Mouse (Mus musculus) fat pad, adult 2 months (tissue): ENCODE data around the gene Suox.
"Not testable (repeated sequence)": the region's sequence is repeated elsewhere in the genome, so short reads cannot be mapped to it uniquely, and the experiment has no call there.

ENCODE experiments used
- DNase-seq: peaks from one replicate; pipeline ENCODE4 v3.0.0-alpha.2; 2011; ENCODE audit warnings: low read depth, low spot score; ENCODE audit errors: extremely low read depth

The Suox gene

DNA sequence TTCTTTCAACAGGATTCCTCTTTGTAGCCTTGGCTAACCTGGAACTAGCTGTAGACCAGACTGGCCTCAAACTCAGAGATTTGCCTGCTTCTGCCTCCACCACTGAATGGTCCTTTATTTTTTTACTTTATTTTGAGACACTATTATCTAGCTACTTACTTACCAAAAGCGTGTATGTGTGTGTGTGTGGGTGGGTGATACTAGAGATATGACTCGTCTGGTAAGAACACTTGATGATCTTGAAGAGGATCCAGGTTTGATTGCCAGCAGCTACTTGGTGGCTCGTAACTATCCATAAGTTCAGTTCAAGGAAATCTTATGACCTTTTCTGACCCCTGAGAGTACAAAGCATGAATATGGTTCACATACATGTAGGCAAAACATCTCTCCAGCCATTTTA is 8.6 kb downstream of the Suox start:
- no peak for DNase-seq

GRCm38 (mm10) chr10:128664808-128665207 is 9.1 kb downstream of the Suox start:
- no peak for DNase-seq

DNA sequence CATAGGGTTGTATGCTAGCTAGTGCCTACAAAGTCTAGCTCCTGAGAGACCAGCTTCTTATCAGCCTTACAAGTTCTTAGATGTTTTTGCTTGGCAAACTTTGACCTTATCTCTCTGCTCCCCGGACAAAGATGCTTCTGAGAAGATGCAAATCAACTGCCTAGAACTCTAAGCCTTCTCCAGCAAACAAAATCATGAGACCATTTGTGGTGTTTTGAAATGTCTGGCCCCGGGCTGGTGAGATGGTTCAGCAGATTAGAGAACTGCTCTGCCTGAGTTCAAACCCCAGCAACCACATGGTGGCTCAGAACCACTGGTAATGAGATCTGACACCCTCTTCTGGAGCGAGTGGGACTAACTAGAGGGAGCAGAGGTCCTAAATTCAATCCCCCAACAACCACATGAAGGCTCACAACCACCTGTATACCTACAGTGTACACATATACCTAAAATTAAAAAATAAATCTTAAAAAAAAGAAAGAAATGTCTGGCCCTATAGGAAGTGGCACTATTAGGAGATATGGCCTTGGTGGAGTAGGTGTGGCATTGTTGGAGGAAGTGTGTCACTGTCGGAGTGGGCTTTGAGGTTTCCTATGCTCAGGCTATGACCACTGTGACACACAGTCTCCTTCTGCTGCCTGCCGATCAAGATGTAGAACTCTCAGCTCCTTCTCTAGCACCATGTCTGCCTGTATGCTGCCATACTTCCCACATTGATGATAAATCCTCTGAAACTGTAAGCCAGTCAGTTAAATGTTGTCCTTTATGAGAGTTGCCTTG is 10.2 kb downstream of the Suox start:
- DNase-seq = no peak

DNA sequence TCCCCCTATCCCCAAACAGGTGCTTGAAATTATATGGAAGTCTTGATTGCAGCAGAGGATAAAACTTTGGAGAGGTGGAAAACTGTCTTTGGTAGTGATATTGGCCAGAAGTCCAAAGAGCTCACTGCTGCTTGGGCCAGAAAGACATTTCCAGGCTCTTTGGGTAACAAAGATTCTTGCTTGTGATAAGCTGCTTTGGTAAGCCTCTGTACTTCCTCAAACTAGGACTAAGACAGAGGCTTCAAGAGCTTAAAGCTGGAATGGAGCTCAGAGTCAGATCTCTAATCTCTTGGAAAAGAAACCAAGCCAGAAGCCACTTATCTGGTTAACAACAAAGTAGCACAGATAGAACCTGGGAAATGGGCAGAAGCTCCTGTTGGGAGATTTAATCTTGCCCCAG is 11.4 kb downstream of the Suox start:
- DNase-seq = no peak

- no peak for DNase-seq
Measured at GRCm38 (mm10) chr10:128659490-128659889, 14.4 kb downstream of the Suox start.

DNA sequence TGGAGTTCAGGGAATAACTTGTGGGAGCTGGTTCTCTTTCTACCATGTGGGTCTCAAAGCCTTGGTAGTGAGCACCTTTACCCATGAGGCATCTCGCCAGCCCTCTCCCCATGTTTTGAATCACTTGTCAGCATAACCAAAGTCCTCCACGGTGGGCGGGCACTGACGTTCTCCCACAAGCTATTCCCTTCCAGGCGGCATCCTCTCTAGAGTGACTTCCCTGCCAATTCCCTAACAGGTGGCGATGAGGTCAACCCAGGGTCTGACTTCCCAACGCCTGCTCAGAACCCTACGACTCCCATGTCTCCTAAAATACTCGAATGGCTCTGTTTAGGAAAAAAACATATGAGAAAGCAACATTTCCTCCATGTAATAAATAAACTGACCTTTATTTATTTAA is 16.0 kb downstream of the Suox start:
- no peak for DNase-seq

DNA sequence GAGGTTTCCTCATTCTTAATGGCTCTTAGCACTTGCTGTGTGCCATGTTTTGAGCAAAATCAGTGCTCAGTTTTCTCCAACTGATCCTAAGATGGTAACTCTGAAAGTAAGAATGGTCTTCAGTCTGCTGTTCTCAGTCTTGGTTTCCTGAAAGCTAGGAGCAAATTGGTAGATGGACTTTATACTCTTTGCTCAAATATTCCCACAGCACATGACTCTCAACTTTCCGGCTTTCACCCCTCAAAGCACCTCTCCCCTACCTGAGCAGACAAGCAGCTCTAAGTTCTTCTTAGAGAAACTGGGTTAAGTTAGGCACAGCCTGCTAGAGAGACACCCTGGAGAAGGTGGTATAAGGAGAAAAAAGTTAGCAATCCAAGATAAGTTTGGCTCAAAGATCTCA is 17.1 kb downstream of the Suox start:
- no peak for DNase-seq

DNA sequence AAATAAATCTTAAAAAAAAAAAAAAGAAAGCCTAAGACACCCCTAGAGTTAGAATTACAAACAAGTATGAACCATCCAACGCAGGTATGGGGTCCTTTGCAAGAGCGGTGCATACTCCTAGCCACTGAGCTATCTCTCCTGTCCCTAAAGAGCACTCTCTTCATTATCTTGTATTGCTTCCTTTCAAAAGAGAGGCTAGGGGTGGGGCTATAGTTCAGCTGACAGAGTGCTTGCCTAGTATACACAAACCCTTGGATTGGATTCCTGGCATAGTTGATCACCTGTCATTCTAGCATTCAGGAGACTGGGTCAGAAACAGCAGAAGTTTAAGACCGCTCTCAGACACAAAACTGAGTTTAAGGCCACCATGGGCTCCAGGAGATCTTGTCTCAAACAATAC is 18.6 kb downstream of the Suox start:
- no peak for DNase-seq

GRCm38 (mm10) chr10:128653866-128654265 is 20.0 kb downstream of the Suox start:
- DNase-seq = no peak

DNA sequence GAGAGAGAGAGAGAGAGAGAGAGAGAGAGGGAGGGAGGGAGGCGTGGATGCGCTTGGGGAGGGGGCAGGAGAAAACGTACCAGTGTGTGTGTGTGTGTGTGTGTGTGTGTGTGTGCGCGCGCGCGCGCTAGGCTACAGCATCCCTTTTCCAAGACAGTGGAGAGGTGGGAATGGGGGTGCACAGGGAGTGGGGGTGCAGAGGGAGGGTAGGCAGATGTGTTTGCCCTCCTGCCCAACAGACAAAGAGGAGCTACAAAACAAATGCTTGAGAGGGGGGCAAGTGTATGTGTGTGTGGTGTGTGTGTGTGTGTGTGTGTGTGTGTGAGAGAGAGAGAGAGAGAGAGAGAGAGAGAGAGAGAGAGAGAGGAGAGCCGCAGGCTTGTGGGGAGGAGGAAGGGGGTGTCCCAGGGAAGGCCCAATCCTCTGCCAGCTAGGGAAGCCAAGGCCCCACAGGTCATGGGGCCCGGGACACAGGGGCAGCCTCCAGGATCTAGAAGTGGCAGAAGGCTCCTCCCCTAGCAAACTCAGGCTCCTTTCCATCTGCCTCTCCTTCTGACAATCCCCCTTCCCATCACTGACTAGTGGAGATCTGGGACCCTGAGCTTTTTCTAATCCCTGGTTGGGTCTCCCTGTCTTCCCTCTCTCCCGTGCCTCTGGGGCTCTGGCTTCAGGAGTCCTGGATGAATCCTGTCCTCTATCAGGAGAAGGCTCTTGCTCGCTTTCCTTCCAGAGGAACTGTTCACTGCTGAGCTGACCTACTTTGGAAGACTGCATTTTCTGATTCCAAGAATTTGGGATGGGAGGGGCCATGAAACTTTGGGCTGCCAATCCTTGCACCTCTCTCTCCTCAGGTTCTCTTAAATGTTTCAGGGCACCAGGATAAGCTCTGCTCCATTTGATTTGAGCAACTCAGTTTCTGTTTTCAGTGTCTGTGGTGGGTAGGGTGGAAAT is 27.5 kb downstream of the Suox start:
- DNase-seq = no peak

DNA sequence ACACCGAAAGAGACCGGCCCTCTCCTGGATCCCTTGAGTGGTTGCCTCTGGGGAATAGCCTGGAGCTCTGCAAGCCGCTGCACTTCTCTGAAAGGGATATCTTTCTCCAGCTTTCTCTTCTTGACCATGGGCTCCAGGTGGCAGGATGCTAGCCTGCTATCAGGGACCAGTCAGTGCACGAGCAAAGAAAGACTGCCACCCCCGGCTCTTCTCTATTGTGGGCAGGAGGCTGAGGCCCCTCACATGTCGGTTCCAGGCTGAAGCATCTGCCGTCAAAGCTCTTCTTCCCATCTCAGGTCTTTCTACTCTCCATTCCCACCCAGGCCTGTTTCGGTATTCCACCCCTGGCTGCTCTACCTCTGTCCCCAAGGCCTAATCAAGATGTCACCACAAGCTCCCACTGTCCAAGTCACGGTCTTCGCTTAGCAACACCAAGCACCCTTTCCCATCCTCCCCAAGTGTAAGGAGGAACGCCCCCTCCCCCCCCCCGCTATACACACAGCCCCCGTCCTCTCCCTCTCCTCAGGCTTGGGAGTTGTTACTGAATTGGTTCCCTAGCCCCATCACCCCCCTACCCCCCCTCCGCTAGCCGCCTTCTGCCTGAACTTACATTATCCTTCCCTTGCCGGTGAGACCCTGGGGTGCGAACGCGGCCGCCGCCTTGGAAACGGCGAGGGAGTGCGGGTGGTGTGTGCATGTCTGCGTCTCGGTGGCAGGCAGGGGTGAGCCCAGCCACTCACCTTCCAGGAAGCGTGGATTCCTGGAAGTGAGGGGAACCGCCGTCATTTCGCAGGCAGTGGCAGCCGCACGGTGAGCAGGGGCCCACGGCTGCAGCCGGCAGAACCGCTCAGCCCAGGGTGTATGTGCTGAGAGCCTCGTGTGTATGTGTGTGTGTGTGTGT is 28.5 kb downstream of the Suox start, which contains the start of gene Ikzf4:
Gene Ikzf4, minus strand, starts transcription at position 881 of the 901 bp plus-strand sequence.
- no peak for DNase-seq

- DNase-seq = no peak
Measured at GRCm38 (mm10) chr10:128642749-128643148, 31.1 kb downstream of the Suox start.

DNA sequence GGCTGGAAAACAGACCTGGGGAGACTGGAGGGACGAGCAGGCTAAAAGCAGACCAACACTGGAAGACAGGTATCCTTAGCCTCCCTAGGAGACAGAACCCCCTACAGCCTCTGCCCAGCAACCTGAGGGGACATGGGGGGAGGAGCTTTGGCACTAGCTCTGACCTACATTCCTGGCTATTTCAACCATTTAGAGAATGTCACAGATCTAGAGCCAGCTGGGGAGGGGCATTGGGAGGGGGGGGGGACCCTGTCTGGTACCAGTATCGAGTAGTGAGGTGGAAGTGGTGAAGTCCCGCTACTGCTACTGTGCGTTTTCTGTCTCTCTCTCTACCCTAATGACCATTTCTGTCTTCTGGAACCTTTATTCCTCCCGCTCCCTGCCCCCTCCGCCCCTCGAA is 32.0 kb downstream of the Suox start:
- no peak for DNase-seq

DNA sequence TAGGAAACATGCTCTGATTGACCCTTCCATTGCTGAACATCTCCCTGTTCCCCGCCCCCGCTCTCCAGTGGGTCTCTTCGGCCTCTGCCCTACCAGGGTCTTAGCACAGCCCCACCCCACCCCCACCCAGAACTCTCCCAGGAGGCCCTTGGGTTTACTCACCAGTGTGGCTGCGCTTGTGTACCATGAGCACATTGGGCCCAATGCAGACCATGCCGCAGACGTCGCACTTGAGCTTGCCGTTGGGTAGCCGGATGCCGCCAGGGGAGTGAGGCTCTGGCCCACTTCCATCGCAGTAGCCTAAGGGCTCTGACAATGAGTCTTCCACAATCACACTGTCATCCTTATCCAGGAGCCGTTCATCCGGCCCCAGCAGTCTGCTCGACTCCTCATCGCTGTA is 33.0 kb downstream of the Suox start:
- no peak for DNase-seq

DNA sequence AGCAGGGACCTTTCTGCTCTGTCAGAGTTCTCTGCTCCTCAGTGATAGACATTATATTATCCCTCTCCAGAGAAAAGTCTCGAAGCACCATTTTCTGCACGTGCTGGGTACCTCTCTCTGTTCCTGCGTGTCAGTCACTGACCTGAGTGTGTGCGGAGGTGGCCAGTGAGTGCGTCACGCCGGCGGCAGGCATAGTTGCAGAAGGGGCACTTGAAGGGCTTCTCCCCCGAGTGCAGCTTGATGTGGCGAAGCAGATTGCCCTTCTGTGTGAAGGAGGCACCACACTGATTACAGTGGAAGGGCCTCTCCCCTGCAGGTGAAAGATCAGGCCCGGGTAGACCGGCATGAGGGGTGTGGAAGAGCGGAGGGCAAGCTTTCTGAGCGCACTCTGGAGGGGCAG is 33.9 kb downstream of the Suox start:
- no peak for DNase-seq

DNA sequence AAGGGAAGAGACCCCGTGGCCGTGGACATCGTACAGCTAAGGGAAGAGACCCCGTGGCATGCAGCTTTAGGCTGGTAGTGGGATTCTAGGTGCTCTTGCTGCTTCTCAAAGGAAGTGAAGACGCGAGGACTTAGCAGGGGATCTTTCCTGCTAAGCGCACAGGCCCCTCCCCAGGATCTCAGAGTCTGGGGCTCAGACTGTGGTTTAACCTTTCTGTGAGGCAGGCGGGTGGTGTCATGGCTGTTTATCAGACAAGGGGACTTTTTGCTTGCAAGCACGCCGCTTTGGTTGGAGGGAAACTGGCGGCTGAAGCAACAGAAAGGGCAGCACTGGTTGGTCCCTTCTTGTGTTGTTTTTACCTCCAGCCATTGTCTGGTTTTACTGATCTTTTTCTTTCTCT is 36.9 kb downstream of the Suox start:
- no peak for DNase-seq

DNA sequence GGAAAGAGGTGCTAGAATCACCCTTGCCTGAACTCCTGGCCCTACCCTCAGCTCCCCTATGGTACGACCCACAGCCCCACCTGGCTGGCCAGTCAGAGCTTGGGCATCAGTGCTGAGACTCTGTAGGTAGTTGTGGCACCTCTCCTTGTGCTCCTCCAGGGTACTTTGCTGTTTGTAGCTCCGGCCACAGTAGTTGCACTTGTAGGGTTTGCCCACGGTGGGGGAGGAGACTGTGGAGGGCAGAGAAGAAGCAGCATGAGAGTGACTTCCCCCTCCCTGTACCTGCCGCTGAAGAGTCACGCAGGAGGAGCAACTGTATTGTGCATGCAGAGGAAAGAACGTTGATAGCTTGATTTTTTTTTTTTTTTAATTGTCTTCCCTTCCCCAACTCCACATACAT is 37.3 kb downstream of the Suox start:
- DNase-seq = no peak

DNA sequence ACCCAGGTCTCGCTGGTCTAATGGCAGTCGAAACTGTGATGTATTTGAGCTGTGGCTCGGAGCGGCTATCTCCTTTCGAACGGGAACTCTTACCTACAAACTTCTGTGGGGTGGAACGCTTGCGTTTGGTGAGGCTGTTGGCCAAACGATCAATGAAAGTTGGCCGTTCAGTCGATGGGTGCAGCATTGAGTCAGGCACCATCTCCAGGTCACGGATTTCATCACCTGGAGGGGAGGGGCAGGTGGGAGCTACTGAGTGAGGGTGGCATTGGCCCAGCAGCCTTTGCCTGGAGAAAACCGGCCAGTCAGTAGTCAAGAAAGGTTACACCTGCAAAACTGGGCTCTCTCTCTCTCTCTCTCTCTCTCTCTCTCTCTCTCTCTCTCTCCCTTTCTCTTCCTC is 38.2 kb downstream of the Suox start:
- no peak for DNase-seq

DNA sequence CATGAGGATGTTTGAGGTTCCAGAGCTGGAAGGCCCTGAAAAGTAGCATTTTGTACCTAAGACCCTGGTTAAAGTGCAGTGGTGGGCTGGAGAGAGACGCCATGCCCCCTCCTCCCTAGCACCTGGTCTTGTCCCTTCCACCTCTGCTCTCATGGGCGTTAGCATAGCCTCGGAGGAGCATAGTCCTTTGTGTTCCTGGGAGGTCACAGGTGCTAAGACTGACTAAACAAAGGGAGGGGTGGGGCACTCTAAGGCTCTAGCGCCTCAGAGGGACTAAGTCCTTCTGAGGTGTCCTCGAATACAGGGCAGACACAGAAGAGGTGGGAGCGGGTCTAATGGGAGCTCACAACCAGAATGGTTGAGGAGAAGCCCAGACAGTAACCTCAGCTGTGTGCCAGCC is 42.3 kb downstream of the Suox start:
- DNase-seq = no peak

DNA sequence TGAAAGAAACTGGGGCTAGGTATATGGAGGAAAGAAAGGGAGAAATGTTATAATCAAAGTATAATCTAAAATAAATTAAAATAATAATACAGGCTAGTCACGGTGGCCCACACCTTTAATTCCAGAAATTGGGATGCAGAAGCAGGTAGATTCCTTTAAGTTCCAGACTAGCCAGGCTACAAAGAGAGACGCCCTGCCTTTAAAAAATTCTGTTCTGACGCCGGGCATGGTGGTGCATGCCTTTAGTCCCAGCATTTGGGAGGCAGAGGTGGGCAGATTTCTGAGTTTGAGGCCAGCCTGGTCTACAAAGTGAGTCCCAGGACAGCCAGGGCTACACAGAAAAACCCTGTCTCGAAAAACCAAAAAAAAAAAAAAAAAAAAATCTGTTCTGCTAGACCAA is 43.6 kb downstream of the Suox start:
- not testable (repeated sequence) for DNase-seq

GRCm38 (mm10) chr10:128629746-128630145 is 44.1 kb downstream of the Suox start:
- no peak for DNase-seq
